Mouse (Mus musculus) liver, postnatal 0 days (tissue): Measurements from ENCODE around the gene F12.

Experiments used
- CTCF ChIP-seq: sonication (generic); IDR thresholded peaks from 2 replicates; pipeline ENCODE4 v1.5.1; 2016; ENCODE audit warnings: antibody characterized with exemption, low read depth
- EP300 ChIP-seq: IDR thresholded peaks from 2 replicates; pipeline ENCODE4 v1.6.1; 2016; ENCODE audit warnings: antibody characterized with exemption, low read depth, mild to moderate bottlenecking

DNA sequence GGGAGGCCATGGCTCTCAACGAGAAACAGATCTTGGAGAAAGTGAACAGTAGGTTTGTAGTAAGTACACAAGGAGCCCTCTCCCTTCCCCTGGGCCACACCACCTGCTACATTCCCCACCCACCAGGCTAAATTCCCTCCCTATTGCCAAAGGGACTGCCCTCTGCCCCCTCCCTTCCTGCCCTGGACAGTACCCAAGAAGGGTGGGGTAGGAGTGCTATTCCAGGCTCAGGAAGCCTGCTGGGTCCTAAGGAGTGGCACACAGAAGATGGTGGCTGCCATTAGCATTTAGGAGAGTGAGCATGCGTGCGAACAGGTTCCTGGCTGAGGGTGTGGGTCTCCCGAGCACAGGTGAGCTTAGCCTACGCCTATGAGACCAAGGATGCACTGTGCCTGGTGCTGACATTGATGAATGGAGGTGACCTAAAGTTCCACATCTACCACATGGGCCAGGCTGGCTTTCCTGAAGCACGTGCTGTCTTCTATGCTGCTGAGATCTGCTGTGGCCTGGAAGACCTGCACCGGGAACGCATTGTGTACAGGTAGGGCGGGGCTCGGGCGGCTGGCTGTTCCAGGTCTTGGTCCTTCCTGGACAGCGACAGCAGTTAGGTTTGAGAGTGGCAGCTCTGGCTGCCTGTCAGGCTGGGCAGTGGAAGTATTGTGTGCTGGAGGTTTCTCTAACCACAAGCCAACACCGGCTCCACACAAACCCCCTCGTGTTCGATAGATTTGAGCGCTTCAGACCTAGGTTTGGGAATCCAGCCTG lies 25.4 kb upstream of the F12 start:
- no peak for TF ChIP-seq CTCF
- TF ChIP-seq EP300: no peak
